Mouse (Mus musculus) embryo, embryonic 11.5 days (tissue): ENCODE data around the gene Scly.
A peak's percentile ranks its signal among the peaks of the same experiment; 100 is the strongest.

Source experiments
- DNase-seq: peaks from one replicate; pipeline ENCODE4 v3.0.0-alpha.2; 2012; ENCODE audit warnings: low read depth, low spot score

The Scly gene

DNA sequence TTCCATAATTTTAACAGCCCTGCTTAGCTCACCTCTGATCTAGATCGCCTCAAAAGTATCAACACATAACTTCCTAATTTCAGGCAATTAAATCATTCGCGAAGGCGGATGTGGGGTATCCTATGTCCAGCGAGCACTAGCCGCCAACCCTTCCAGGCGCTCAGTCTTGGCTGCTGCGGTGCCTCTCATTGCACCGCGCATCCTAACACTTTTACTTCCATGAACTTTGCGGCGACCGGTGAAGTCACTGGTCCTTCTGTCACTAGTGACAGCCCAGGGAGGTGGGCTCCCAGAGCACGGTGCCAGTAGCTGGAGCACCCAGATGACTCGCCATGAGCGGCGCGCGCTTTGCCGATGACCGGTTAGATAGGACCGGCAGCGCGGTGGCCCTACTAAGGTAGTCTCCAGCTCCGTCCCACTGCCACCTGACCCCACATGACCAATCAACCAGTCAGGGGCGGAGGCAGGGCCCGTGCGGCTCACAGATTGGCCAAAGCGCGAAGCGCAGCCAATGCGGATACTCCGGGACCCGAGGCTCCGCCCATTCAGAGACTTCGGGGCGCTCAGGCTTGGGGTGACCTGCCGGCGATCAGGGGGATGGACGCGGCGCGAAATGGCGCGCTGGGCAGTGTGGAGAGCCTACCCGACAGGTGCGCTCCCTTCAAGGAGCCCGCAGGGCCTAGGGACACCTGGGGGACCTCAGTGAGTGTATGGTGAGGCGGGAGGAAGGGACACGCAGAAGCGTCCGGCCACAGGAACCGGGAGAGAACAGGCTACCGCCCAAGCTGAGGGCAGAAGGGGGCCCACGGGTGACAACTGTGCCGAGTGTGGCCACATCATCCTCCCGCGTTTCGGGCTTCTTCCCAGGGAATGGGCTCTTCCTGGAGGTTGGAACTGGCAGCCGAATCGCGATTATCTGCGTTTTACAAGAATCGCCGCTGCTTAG is at the start of gene Scly:
TSS of gene Scly (plus strand) at position 540 of the 946 bp plus-strand sequence.
- DNase-seq = peak; percentile 80

GRCm38 (mm10) chr1:91248970-91249369 is 49.2 kb upstream of the Scly start:
- DNase-seq = no peak

- DNase-seq = peak; percentile 92
Observed at GRCm38 (mm10) chr1:91249564-91250414, 48.3 kb upstream of the Scly start, which contains the start of gene Ube2f. TSS of gene Ube2f (plus strand) at chr1:91250304.

DNA sequence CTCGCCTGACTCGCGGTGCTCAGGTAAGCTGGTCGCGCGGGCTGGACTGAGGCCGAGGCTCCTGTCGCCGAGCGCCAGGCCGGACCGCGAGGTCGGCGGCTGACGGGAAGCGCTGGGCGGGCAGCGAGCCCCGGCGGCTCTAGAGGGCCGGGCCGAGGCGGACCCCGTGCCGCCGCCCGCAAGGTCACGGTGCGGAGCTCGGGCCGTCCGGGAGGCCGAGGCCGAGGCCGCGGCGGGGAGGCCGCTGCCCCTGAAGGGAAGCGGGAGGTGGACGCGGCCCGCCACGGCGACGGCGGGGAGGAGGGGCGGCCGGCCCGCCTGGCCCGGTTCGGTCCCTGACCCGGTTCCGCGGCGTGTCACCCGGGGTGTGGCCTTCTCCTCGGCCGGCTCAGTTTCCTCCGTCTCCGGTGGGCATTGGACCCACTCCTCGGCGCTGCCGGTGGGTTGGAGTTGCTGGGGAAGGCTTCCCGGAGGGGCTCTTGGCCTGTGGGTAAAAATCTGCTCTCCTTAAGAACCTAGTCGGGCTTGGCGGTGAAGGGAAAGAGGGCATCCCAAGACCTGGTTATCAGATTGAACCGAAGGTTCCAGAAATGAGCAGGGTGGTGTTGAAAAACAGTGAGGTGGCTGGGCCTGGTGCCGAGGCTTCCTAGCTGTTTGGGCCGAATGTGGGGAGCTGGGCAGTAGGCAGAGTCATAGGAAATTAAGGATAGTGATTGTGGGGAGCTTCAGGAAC is 47.6 kb upstream of the Scly start:
- no peak for DNase-seq

DNA sequence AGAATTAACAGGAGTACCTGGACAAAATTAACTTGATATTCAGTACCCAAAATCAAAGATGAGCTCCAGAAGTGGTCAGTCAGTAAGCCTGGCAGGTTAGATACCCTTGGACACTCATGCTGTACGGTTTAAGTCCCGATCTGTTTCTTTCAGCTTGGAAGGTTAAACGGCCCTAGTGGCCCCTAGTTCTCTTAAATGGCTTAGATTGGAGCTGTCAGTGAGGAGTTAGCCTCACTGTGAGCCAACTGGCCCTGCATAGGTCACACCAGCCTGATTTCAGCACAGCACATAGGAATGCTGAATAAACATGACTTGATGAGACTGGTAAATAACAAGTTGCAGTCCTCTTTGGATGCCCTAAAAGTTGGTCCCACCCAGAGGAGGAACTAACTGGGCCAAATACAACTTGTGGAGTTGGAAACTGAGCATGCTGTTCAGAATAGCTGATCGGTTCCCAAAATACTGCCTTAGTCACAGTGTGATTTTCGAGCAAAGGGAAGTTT is 46.9 kb upstream of the Scly start:
- DNase-seq = no peak

- no peak for DNase-seq
Observed at GRCm38 (mm10) chr1:91251927-91252326, 46.2 kb upstream of the Scly start.

DNA sequence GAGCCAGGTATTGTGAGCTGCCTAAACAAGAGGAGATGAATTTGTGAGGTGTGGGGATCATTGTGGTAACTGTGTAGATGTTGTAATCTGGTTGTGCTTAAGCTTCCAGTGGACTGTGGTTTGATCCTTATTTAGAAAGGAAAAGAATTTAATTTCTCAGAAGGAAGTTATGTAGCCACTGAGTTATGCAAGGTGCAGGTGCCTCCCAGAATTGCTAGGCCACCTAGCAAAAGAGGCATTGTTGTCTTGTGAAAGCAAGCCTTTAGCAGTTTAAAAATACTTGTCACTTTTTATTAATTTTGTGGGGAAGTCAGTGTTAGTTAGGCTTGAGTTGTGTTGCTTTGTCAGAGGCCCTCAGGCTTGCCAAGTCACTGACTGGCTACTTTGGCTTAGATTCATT is 40.2 kb upstream of the Scly start:
- no peak for DNase-seq

- no peak for DNase-seq
Observed at GRCm38 (mm10) chr1:91259794-91260193, 38.3 kb upstream of the Scly start.

- DNase-seq = no peak
Observed at GRCm38 (mm10) chr1:91262508-91262907, 35.6 kb upstream of the Scly start.

DNA sequence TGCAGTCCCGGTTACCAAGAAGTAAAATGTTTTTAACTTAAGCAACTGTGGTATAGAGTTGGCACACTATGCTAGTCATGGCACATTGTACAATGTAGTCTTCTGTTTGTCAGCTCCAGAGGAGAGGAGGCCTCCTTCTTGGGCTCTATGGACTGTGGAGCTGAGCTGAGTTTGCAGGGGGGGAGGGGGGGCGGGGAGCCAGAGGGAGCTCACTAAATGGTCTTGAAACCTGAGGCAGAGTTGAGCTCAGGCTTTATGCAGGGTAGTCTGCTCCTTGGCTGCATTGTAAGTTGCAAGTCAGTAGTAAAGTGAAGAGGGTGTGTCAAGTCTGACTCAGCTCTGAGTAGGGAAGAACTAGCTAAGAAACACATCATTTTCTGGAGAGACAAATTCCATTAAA is 25.9 kb upstream of the Scly start:
- no peak for DNase-seq

GRCm38 (mm10) chr1:91276581-91276980 is 21.6 kb upstream of the Scly start:
- no peak for DNase-seq

DNA sequence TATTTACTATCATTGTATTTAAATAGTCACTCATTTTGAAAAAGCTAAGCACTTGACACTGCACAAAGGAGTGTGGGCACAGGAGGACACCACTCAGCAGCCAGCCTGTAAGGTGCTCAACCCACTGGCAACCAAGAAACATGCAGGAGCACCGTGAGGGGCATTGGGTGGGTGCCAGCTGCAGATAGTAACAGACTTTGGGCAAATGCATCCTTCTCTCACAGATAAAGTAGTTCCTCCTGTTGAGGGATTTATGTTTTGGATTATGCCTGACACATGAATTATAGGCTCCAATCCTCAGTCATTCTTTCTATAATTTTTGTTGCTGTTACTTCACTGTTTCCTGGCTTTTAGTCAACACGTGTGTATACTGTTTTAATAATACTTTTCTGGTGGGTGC is 20.7 kb upstream of the Scly start:
- DNase-seq = no peak

GRCm38 (mm10) chr1:91278410-91279119 is 19.6 kb upstream of the Scly start:
- no peak for DNase-seq

- DNase-seq = no peak
Observed at GRCm38 (mm10) chr1:91279126-91279525, 19.0 kb upstream of the Scly start.

DNA sequence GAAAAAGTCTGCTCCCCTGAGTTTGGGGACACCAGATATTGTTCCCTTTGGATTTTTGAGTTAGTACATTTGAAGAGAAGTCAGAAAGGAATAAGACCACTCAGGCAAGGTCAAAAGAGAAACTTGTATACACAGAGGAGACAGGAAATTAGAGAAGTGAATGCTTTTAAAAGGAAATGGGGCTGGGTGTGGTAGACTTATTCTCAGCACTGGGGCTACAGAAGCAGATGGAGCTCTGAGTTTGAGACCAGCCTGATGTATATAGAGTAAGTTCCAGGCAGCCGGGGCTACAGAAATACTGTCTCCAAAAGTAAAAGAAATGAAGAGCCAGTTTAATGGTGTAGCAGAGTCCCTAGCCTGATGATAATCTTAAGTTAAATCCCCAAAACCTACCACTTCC is 15.6 kb upstream of the Scly start:
- no peak for DNase-seq

DNA sequence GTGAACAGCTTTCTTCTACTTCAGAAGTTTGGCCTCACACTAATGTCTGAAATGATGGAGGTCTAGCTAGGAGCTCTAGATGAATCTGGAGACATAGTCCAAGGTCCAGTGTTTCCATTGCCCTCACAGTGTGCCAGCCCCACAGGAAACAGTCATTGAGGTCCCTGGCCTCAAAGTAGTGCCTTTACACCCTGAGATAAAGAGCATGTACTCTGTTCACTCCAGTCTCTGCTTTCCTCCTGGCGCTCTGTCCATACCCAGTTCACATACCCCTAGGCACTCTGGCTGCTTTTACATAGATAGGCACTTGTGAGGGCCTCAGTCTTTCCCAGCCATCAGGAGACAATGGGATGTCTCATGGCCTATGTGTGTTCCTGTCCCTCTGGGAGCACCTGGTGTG is 8.8 kb upstream of the Scly start:
- no peak for DNase-seq

- DNase-seq = no peak
Observed at GRCm38 (mm10) chr1:91292101-91292825, 5.9 kb upstream of the Scly start.

DNA sequence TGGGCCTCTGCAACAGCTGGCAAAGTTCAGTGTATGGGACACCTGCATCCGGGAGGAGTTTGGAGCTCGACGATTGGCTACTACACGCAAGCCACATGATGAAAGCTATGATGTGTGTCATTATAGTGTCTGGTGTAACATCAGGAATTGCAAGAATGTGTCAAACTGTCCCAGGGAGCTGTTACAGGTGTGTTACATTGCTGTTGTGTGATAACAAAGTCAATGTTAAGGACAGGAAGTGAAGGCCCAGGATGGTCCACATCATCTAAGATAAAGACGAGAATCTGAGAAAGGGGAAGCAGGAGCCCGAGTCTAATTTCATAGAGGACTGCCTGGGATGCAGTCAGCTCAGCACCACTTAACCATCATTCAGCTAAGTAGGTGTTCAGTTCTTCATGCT is 2.6 kb upstream of the Scly start:
- DNase-seq = no peak

DNA sequence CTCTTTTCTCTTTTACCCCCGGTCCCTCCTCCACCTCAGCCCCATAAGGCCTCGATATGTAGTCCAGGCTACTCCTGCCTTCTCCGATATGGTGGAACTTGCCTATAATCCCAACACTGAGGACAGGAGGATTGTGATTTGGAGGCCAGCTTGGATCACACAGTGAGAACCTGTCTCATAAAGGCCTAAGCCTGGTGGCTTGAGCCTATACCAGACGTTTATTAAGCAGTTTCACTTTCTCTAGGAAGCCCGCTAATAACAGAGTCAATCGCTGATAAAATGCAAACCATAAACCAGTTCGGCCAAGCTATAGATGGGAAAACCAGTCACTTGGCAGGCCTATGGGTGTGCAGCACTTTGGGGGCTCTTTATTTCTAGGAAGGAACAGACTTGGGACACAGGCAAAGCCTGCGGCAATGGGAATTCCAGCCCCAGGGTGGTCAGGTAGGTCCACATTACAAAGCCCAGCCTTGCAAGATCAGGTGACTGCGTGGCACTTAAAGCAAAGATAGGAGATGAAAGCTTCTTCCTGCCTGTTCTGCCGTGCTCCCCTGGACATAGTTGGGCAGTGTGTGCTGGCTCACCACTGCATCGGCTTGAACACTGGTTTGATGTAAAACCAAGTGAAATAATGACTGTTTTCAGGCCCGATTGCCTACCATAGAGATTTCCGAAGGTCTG is 1.0 kb downstream of the Scly start:
- no peak for DNase-seq
